Mouse (Mus musculus) kidney, embryonic 14.5 days (tissue): ENCODE measurements around the gene Col26a1. TPM values are rescaled to one million over a fixed set of nuclear protein-coding genes. Genes with fewer than 3 reads are reported as not detected.

Source experiments
- ATAC-seq: fragments of 200-750 bp; cut with Nextera tagmentation; 2 replicates; pipeline ENCODE4 v1.8.0; 2017; ENCODE audit warnings: moderate number of reproducible peaks, mild to moderate bottlenecking, moderate TSS enrichment, moderate library complexity; ENCODE audit not compliant: low FRiP score, low TSS enrichment
- H3K27ac ChIP-seq: fragments of 300-500 bp; sonication (generic); 2 replicates; pipeline ENCODE4 v1.5.1; 2014; ENCODE audit warnings: low read depth, mild to moderate bottlenecking, low read length, moderate library complexity, mixed read lengths
- H3K27me3 ChIP-seq: fragments of 300-500 bp; sonication (generic); 2 replicates; pipeline ENCODE4 v1.6.1; 2014; ENCODE audit warnings: mild to moderate bottlenecking, low read length; ENCODE audit not compliant: control insufficient read depth, insufficient read depth
- H3K36me3 ChIP-seq: fragments of 300-500 bp; sonication (generic); 2 replicates; pipeline ENCODE4 v1.6.1; 2014; ENCODE audit warnings: low read length, mixed read lengths; ENCODE audit not compliant: control insufficient read depth, insufficient read depth
- H3K4me1 ChIP-seq: fragments of 300-500 bp; sonication (generic); 2 replicates; pipeline ENCODE4 v1.6.1; 2014; ENCODE audit warnings: low read length, mixed read lengths; ENCODE audit not compliant: control insufficient read depth, insufficient read depth
- H3K4me2 ChIP-seq: fragments of 300-500 bp; sonication (generic); replicated peaks from 2 replicates; pipeline ENCODE4 v1.6.1; 2014; ENCODE audit warnings: low read depth, mild to moderate bottlenecking, low read length
- H3K4me3 ChIP-seq: fragments of 300-500 bp; sonication (generic); 2 replicates; pipeline ENCODE4 v1.5.1; 2014; ENCODE audit warnings: mild to moderate bottlenecking, low read length
- H3K9ac ChIP-seq: fragments of 300-500 bp; sonication (generic); 2 replicates; pipeline ENCODE4 v1.6.1; 2014; ENCODE audit warnings: low read depth, mild to moderate bottlenecking, low read length, moderate library complexity
- H3K9me3 ChIP-seq: fragments of 300-500 bp; sonication (generic); 2 replicates; pipeline ENCODE4 v1.6.1; 2016; ENCODE audit warnings: low read length; ENCODE audit not compliant: control insufficient read depth
- WGBS: fragments of 180-500 bp; shearing (Covaris S2); extraction: QIAGEN DNeasy Blood & Tissue Kit; methylation state at CpG from one replicate; pipeline ENCODE4 v1.1.7; 2014; 5-methylcytosine and 5-hydroxymethylcytosine counted together
- polyA plus RNA-seq: library from polyadenylated mRNA; unstranded; fragments of >200 nt; fragmentation: Nextera tagmentation; extraction: Ambion mirVana; gene quantifications from 2 replicates; pipeline ENCODE4 v1.2.1, GENCODE M21; 2014

Gene Col26a1
- polyA plus RNA-seq, 1 experiment from 2014 or later, result 44.0 TPM

DNA sequence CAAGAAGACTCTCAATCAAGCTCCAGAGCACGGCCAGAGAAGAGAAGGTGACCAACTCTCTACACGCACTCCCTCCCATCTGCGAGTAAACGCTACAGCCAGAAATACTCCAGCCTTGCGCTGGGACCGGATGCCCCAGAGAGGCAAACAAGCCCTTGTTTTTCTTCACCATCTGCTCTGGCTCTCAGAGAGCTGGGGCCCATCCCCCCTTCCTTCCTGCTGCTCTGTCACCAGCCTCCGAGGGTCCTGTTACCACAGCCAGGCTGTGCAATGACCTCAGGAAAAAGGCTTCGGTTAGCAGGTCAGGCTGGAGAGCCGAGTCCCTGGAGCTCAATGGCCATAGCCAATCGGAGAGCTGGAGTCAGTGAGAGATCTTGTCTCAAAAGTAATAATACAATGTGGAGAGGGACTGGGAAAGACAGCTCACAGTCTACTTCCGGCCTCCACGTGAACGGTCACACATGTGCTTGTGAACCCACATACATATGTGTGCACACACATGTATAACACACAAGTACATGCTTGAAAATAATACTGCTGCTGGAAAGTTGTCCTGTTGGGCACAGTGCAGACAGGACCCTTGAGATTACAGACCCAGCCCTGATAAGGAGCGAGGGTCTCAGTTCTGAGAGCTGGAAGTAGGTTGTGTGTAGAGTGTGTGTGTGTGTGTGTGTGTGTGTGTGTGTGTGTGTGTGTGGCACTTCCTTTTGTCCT, 18.9 kb downstream of the Col26a1 start:
- Histone ChIP-seq H3K4me2 (no peak overlapping the region; the same call in 1 of the 2 replicates), H3K27ac (peak overlapping the region; percentile 98), H3K36me3 (no peaks in the 10 kb centered on the region), H3K4me3 (no peak overlapping the region), H3K9ac (peak overlapping the region; percentile 48), H3K9me3 (no peaks in the 10 kb centered on the region), H3K4me1 (peaks cover 45% of the 10 kb centered on the region), H3K27me3 (no peaks in the 10 kb centered on the region)
- ATAC-seq, result peak; percentile 90
- 3% methylated on average over 14 of the region's 14 CpGs for WGBS

DNA sequence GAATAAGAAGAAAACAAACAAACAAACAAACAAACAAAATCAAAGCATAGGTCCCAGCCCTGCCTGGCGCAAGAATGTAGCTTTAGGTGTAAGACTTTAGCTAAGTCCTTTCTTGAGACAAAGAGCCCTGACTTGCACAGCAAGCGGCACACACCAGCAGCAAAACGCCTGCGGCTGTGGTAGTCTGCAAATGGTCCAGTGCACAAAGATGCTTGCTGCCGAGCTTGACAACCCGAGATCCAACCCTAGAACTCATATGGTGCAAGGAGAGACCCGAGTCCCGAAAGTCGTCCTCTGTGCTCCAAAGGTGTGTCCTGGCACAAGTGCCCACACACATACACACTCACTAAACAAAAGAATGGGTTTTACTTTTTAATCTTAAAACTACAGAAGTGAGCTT, 19.7 kb downstream of the Col26a1 start:
- H3K36me3 ChIP-seq, result no peaks in the 10 kb centered on the region
- H3K4me1 ChIP-seq, result peaks cover 44% of the 10 kb centered on the region
- H3K9ac ChIP-seq, result peak overlapping the region; percentile 48
- WGBS, result 27% methylated on average over 9 of the region's 9 CpGs
- H3K4me2 ChIP-seq, result no peak overlapping the region; the same call in 1 of the 2 replicates
- peak overlapping the region; percentile 98 for H3K27ac ChIP-seq
- no peaks in the 10 kb centered on the region for H3K9me3 ChIP-seq
- no peaks in the 10 kb centered on the region for H3K27me3 ChIP-seq
- H3K4me3 ChIP-seq, result no peak overlapping the region
- no peak for ATAC-seq

DNA sequence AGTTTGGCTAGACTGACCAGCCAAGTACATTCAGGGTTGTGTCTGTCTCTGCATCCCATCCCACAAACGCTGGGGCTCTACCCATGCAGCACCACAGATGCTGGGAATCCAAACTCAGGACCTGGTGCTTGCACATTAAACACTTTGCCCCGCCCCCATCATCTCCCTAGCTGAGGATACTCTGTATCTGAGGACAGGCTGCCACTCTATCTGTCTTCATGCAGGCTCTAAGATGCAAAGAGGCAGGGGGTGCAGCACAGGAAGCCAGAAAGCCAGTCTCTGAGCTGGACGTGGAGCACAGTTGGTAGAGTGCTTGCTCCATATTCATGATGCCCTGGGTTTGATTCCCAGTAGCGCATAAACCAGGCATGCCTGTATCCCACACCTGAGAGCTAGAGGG, 20.2 kb downstream of the Col26a1 start:
- Histone ChIP-seq H3K9me3 (no peaks in the 10 kb centered on the region), H3K4me1 (peaks cover 44% of the 10 kb centered on the region)
- WGBS, result 39% methylated on average over 4 of the region's 4 CpGs

DNA sequence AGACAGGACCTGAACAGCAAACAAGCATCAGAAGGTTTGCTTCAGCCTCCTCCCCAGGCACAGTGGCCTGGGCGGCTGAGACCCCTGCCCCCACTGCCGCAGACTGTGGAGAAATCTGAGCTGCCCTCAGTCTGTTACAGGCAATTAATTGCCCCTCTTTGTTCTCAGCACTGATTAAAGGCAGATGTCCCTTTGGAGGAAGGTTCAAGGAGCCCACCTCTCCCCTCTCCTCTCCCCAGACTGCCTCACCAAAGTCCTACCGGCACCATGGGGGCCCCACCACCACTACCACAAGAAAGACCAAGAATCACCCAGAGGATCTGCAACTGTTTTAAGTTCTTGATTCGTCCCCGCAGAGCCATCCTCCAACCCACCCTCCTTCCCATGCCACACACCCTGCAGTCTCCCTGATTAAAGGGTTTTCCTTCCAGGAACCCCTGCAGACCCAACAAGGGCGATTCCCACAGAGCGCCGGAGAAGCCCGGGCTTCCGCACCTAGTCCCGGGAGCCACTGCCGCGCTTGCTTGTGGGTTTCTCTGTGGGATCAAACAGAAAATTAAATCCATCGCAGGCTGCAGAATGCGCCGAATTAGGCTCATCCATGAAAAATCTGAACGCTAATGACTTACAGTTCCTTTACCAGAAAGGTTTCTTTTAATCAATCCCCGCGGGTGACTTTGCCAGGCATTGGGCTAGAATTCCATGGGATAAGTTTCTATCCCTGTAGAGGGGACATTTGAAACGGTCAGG, 21.6 kb downstream of the Col26a1 start:
- ATAC-seq, result peak; percentile 73
- H3K9me3 ChIP-seq, result no peaks in the 10 kb centered on the region
- H3K4me1 ChIP-seq, result peaks cover 44% of the 10 kb centered on the region
- 4% methylated on average over 20 of the region's 20 CpGs for WGBS
- no peaks in the 10 kb centered on the region for H3K36me3 ChIP-seq
- peak overlapping the region; percentile 57; the same call in 1 of the 2 replicates for H3K9ac ChIP-seq
- peak overlapping the region; percentile 98 for H3K27ac ChIP-seq
- H3K4me2 ChIP-seq, result peak overlapping the region; percentile 46
- peak overlapping the region; percentile 21; the same call in 1 of the 2 replicates for H3K4me3 ChIP-seq
- no peaks in the 10 kb centered on the region for H3K27me3 ChIP-seq

More for the DNA sequence above, 20.2 kb downstream of the Col26a1 start:
- peak overlapping the region; percentile 98 for H3K27ac ChIP-seq
- H3K36me3 ChIP-seq, result no peaks in the 10 kb centered on the region
- no peaks in the 10 kb centered on the region for H3K27me3 ChIP-seq
- H3K4me2 ChIP-seq, result no peak overlapping the region
- H3K4me3 ChIP-seq, result no peak overlapping the region
- no peak for ATAC-seq
- H3K9ac ChIP-seq, result peak overlapping the region; percentile 48; the same call in 1 of the 2 replicates

DNA sequence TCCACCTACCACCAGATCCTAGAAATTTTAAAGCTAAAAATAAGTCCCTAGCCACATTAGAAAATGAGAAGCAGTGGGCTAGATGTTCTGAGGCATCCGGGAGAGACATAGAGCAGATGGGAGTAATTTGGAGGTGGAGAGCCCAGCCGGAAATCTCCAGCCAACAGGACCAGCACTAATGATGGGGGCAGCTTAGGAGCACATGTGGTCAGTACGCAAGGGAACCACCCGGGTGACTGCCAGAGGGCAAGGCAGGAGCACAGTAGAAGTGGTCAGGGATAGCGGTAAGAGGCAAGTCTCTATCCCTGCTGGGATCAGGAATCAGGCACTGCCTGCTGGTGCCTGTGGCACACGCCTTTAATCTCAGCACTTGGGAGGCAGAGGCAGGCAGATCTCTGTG, 32.3 kb downstream of the Col26a1 start:
- Histone ChIP-seq H3K9ac (no peak overlapping the region), H3K4me2 (no peak overlapping the region), H3K27me3 (no peaks in the 10 kb centered on the region), H3K4me1 (no peaks in the 10 kb centered on the region), H3K36me3 (0 out of 2 replicates have a peak, but pooled peaks cover 3% of the 10 kb centered on the region), H3K27ac (no peak overlapping the region), H3K9me3 (no peaks in the 10 kb centered on the region), H3K4me3 (no peak overlapping the region)
- WGBS, result over 99% methylated on average over 6 of the region's 6 CpGs
- no peak for ATAC-seq

DNA sequence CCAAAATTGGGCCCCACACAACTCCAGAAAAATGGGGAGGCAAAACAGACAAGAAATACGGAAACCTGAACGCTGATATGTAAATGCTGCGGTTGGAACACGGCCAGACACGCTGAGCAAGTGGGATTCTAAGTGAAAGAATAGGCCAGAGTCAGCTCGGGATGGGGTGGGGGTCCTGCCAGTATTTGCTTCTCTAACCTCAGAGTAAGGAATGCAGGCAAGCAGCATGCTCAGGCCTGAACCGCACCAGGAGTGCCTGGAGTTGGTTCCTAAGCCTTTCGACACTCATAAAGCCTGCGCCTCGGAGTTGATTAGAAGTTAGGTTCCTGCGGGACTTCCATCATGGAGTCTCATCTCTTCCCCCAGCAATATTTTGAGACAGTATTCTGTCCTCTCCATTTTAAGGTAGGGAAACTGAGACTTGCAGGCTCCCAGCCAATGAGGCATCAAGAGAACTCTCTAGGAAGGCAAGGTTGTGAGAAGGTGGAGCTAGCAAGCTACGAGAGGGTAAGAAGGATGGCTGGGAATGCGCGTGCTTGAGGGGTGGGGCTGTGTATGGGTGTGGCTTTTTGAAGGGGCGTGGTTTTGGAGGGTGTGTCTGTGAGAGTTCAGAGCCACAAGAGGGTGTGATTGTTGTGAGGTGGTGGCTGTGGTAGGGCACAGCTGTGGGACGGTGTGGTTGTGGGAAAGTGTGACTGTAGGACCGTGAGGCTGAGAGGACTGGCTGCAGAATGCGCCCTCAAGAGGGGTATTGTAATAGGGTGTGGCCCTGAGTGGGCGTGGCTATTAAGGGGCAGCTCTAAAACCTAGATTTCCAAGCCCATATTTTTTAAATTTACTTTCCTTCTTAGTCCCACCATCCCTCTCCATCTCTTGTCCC, 36.4 kb downstream of the Col26a1 start:
- 87% methylated on average over 19 of the region's 19 CpGs for whole genome bisulfite sequencing
- ATAC-seq, result no peak
- H3K27me3 ChIP-seq, result no peaks in the 10 kb centered on the region
- H3K9me3 ChIP-seq, result no peaks in the 10 kb centered on the region
- no peak overlapping the region for H3K27ac ChIP-seq
- H3K36me3 ChIP-seq, result 0 out of 2 replicates have a peak, but pooled peaks cover 3% of the 10 kb centered on the region
- no peak overlapping the region for H3K4me2 ChIP-seq
- H3K4me1 ChIP-seq, result no peaks in the 10 kb centered on the region
- no peak overlapping the region for H3K4me3 ChIP-seq
- no peak overlapping the region for H3K9ac ChIP-seq

DNA sequence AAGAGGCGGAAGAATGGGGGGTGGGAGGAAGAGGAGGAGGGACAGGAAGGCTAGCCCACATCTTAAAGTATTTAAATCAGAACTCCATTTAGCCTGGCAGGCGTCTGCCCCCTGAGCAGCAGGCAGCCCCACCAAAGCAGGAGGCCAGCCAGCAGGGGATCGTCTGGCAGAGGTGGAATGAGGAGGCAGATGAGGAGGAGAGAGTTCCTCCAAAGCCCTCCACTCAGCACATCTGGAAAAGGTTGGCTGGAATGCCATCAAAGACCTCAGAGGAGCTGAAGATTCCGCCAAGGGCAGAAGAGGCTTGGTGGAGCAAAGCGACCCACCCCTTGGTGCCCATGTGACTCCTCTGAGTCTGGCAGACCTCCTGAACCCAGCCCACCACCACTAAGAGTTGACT, 39.1 kb downstream of the Col26a1 start:
- ATAC-seq, result no peak
- 0 out of 2 replicates have a peak, but pooled peaks cover 3% of the 10 kb centered on the region for H3K36me3 ChIP-seq
- 63% methylated on average over 5 of the region's 5 CpGs for WGBS
- no peak overlapping the region for H3K4me2 ChIP-seq
- no peaks in the 10 kb centered on the region for H3K9me3 ChIP-seq
- H3K4me3 ChIP-seq, result no peak overlapping the region
- H3K27ac ChIP-seq, result no peak overlapping the region
- no peaks in the 10 kb centered on the region for H3K4me1 ChIP-seq
- no peaks in the 10 kb centered on the region for H3K27me3 ChIP-seq
- no peak overlapping the region for H3K9ac ChIP-seq

DNA sequence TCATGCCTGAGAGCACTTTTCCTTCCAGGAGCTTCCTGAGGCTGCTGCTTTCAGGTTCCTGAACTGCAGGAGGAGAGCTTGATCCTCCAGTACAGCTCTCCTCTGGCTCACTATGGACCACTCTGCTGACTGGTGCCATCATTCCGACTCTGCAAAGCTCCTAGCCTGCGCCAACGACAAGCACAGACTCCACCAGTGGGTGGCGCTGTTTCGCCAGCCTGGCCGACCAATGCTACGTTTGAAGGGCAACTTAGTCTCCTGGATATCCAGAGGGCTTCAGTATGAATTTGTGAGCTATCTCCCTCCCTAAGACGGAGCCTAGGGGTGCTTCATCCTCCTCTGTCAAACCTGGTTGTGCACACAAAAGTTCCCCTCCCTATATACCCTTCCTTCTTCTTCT, 43.0 kb downstream of the Col26a1 start:
- H3K27me3 ChIP-seq, result no peaks in the 10 kb centered on the region
- H3K4me2 ChIP-seq, result no peak overlapping the region
- H3K36me3 ChIP-seq, result peaks cover 12% of the 10 kb centered on the region; the same call in 1 of the 2 replicates
- H3K27ac ChIP-seq, result 0 out of 2 replicates have a peak overlapping the region, but pooled peaks have one; percentile 1
- no peaks in the 10 kb centered on the region for H3K4me1 ChIP-seq
- no peaks in the 10 kb centered on the region for H3K9me3 ChIP-seq
- 9% methylated on average over 8 of the region's 8 CpGs for WGBS
- ATAC-seq, result peak; percentile 71
- no peak overlapping the region for H3K9ac ChIP-seq
- H3K4me3 ChIP-seq, result no peak overlapping the region
